Mouse (Mus musculus) myocyte (in vitro differentiated cells): ENCODE measurements around the gene Bcar3.
A peak's percentile ranks its signal among the peaks of the same experiment; 100 is the strongest.

Experiments used
- CEBPB ChIP-seq: IDR thresholded peaks from 2 replicates; pipeline ENCODE4 v1.6.1; 2011; ENCODE audit warnings: mild to moderate bottlenecking, moderate library complexity; ENCODE audit not compliant: poor library complexity, insufficient read depth, severe bottlenecking
- E2F4 ChIP-seq: IDR thresholded peaks from one replicate; pipeline ENCODE4 v1.6.1; 2011; ENCODE audit warnings: mild to moderate bottlenecking, control low read depth, moderate library complexity; ENCODE audit not compliant: insufficient read depth
- MAX ChIP-seq: IDR thresholded peaks from one replicate; pipeline ENCODE4 v1.6.1; 2011; ENCODE audit warnings: low read depth, mild to moderate bottlenecking, control low read depth
- MYOG ChIP-seq, 3 experiments: IDR thresholded peaks; one replicate each; pipeline ENCODE4 v1.6.1; 2011; ENCODE audit warnings: control low read depth in 2 of 3, low read depth in 2 of 3, mild to moderate bottlenecking in 2 of 3; ENCODE audit not compliant: insufficient read length in 2 of 3, control insufficient read depth in 1 of 3, insufficient read depth in 1 of 3
- POLR2A ChIP-seq: IDR thresholded peaks from one replicate; pipeline ENCODE4 v1.6.1; 2011; ENCODE audit warnings: low read depth, mild to moderate bottlenecking, control low read depth, moderate library complexity; ENCODE audit not compliant: insufficient read length
- POLR2AphosphoS2 ChIP-seq: IDR thresholded peaks from one replicate; pipeline ENCODE4 v1.6.1; 2011; ENCODE audit warnings: low read depth, control low read depth; ENCODE audit not compliant: insufficient read length
- REST ChIP-seq: IDR thresholded peaks from one replicate; pipeline ENCODE4 v1.6.1; 2011; ENCODE audit warnings: mild to moderate bottlenecking, control low read depth, moderate library complexity; ENCODE audit not compliant: insufficient read depth, insufficient read length
- TCF12 ChIP-seq: IDR thresholded peaks from one replicate; pipeline ENCODE4 v1.6.1; 2011; ENCODE audit warnings: mild to moderate bottlenecking, control low read depth; ENCODE audit not compliant: poor library complexity, insufficient read depth, severe bottlenecking
- TCF3 ChIP-seq: IDR thresholded peaks from one replicate; pipeline ENCODE4 v1.6.1; 2011; ENCODE audit warnings: low read depth, control low read depth; ENCODE audit not compliant: insufficient read length
- USF1 ChIP-seq: IDR thresholded peaks from one replicate; pipeline ENCODE4 v1.6.1; 2011; ENCODE audit warnings: low read depth, mild to moderate bottlenecking, control low read depth, moderate library complexity

GRCm38 (mm10) chr3:122391816-122392215 lies 97.9 kb downstream of the Bcar3 start:
- TF ChIP-seq POLR2AphosphoS2 (no peak), POLR2A (no peak), CEBPB (no peak), USF1 (no peak), E2F4 (no peak), TCF12 (no peak), REST (no peak), TCF3 (no peak), MYOG (IDR thresholded peaks at IDR 0.05; ENCODE audit: control insufficient read depth in 1 of 3, insufficient read depth in 1 of 3, insufficient read length in 2 of 3, low read depth in 2 of 3) (peak in 2 of 3 experiments; percentile 13 to 63), MAX (no peak)
